Mouse (Mus musculus) urinary bladder, postnatal 4 days (tissue): Measurements from ENCODE around the gene Dip2b.

Experiments used
- DNase-seq, 2 experiments: peaks; one replicate each; pipeline ENCODE4 v3.0.0; 2021 to 2022; ENCODE audit warnings: low spot score in 2 of 2

The Dip2b gene

GRCm38 (mm10) chr15:100219396-100219795 is 180.9 kb downstream of the Dip2b start:
- no peak for DNase-seq

GRCm38 (mm10) chr15:100220916-100221315 is 182.5 kb downstream of the Dip2b start:
- no peak for DNase-seq

GRCm38 (mm10) chr15:100225381-100225780 is 186.9 kb downstream of the Dip2b start:
- no peak for DNase-seq

GRCm38 (mm10) chr15:100225891-100226290 is 187.4 kb downstream of the Dip2b start:
- no peak for DNase-seq

- no peak for DNase-seq
These were observed 188.7 kb downstream of the Dip2b start for GRCm38 (mm10) chr15:100227031-100227662.

GRCm38 (mm10) chr15:100227663-100228534 is 189.4 kb downstream of the Dip2b start, which contains the start of gene Atf1:
Gene Atf1, plus strand, starts transcription at chr15:100227819.
- peak; percentile 88 to 94 for DNase-seq

- DNase-seq = no peak
These were observed 190.3 kb downstream of the Dip2b start for GRCm38 (mm10) chr15:100228535-100229336.

- DNase-seq = no peak
These were observed 192.2 kb downstream of the Dip2b start for GRCm38 (mm10) chr15:100230655-100231054.

- no peak for DNase-seq
These were observed 193.4 kb downstream of the Dip2b start for GRCm38 (mm10) chr15:100231616-100232525.

GRCm38 (mm10) chr15:100235208-100235965 is 196.9 kb downstream of the Dip2b start:
- no peak for DNase-seq

GRCm38 (mm10) chr15:100236952-100237351 is 198.5 kb downstream of the Dip2b start:
- DNase-seq = no peak

- no peak for DNase-seq
These were observed 203.3 kb downstream of the Dip2b start for GRCm38 (mm10) chr15:100241780-100242179.

GRCm38 (mm10) chr15:100245951-100246350 is 207.5 kb downstream of the Dip2b start:
- no peak for DNase-seq

GRCm38 (mm10) chr15:100247296-100247695 is 208.8 kb downstream of the Dip2b start:
- DNase-seq = no peak

- DNase-seq = no peak
These were observed 210.4 kb downstream of the Dip2b start for GRCm38 (mm10) chr15:100248665-100249433.

- no peak for DNase-seq
These were observed 212.8 kb downstream of the Dip2b start for GRCm38 (mm10) chr15:100251153-100251780.

- DNase-seq = no peak
These were observed 217.9 kb downstream of the Dip2b start for GRCm38 (mm10) chr15:100256386-100256785.

- DNase-seq = no peak
These were observed 218.8 kb downstream of the Dip2b start for GRCm38 (mm10) chr15:100257305-100257704.
